ENCODE assay signal across 9 mouse cellular contexts in the genomic region with DNA sequence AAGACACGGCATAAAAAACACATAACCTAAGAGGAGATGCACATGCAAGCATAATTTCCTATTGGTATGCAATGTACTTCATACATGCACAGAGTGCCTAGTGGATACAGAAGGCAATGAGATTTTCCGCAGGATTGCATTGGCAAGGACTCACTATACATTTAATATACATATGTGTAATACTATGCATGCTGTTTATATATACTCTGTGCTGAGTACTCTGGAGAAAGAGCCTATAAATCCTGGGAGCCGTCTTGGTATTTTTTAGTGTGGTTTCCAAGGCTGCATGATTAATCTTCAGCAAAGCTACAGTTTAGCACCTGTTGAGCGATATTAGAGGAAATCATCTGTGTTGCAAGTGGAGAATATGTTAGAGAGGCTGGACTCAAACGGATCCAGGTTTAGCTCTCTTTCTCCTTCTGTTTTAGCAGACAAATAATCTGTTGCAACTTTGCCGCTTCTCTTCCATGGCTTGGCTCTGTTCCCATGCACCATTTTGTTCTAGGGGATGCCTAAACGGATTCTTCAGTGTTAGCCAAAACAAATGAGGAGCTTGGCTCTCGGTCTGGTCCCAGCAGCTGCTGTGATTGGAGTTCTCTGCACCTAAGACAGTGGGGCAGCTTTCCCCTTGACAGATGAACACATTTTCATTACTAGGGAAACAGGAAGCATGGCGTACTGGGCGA.
DNase-seq lines count a peak whose midpoint lies in the region; ATAC-seq and TF ChIP-seq lines count a peak whose summit lies in the region.
"Had no signal": no experiment of that assay in that cellular context is flagged by ENCODE, and none has a peak within 500 bp of the region (broad histone marks: within the 10 kb centered on the region; RNA-seq: fewer than 3 reads in every experiment).

No protein-coding gene starts in this region.

- H3K9me3 ChIP-seq in heart, embryonic 12.5 days (replicated peaks): 0 out of 2 replicates have a peak, but pooled peaks cover 3% of the 10 kb centered on the region
- H3K9me3 ChIP-seq in forebrain, postnatal 0 days (ENCODE audit: low read length): no peaks in the 10 kb centered on the region
- no peaks in the 10 kb centered on the region for H3K9me3 ChIP-seq in kidney, embryonic 15.5 days (replicated peaks)
- H3K9me3 ChIP-seq in stomach, postnatal 0 days (ENCODE audit: control insufficient read depth, low read length): no peaks in the 10 kb centered on the region

- intact Hi-C loops in left cerebral cortex, postnatal 36 days (cut with DNase I): no loop called here

- peak; percentile 96 for DNase-seq in heart, adult 11 months
- peak; percentile 96 for DNase-seq in forebrain, postnatal 0 days
- peak; percentile 27 to 49 for DNase-seq in left cerebral cortex, postnatal 36 days (ENCODE audit: low spot score in 2 of 2)
- peak; percentile 15 for DNase-seq in stomach, postnatal 0 days (ENCODE audit: low spot score)
- no peak for DNase-seq in thymus, adult 18-20 months
- no peak for DNase-seq in adrenal gland, postnatal 36 days

- no peak overlapping the region for H3K27ac ChIP-seq in heart, embryonic 12.5 days (ENCODE audit: poor library complexity, severe bottlenecking)
- peak overlapping the region; percentile 73 for H3K27ac ChIP-seq in forebrain, postnatal 0 days (ENCODE audit: low read depth, low read length)
- peak overlapping the region; percentile 43; the same call in 1 of the 2 replicates for H3K27ac ChIP-seq in kidney, embryonic 15.5 days
- H3K27ac ChIP-seq in stomach, postnatal 0 days (replicated peaks): no peak overlapping the region

- no peak for ATAC-seq in heart, embryonic 12.5 days (ENCODE audit: insufficient number of reproducible peaks, low FRiP score)
- ATAC-seq in forebrain, postnatal 0 days: peak; percentile 93
- no peak for ATAC-seq in kidney, embryonic 15.5 days (replicated peaks; ENCODE audit: low FRiP score)
- ATAC-seq in stomach, postnatal 0 days (ENCODE audit: low FRiP score, low TSS enrichment): no peak

- no peak overlapping the region for H3K4me2 ChIP-seq in heart, embryonic 12.5 days
- no peak overlapping the region for H3K4me2 ChIP-seq in forebrain, postnatal 0 days (ENCODE audit: low read depth)
- no peak overlapping the region for H3K4me2 ChIP-seq in kidney, embryonic 15.5 days
- 0 out of 2 replicates have a peak overlapping the region, but pooled peaks have one; percentile 3 for H3K4me2 ChIP-seq in stomach, postnatal 0 days (replicated peaks; ENCODE audit: low read depth)

- TF ChIP-seq CTCF in forebrain, postnatal 0 days (IDR thresholded peaks at IDR 0.05; ENCODE audit: low read depth): no peak
- no peak for TF ChIP-seq CTCF in stomach, postnatal 0 days (IDR thresholded peaks at IDR 0.05; ENCODE audit: low read depth)

- 78% methylated on average over 10 of the region's 10 CpGs for WGBS in heart, embryonic 12.5 days
- WGBS in forebrain, postnatal 0 days: 40% methylated on average over 10 of the region's 10 CpGs
- WGBS in kidney, embryonic 15.5 days: 69% methylated on average over 10 of the region's 10 CpGs
- WGBS in stomach, postnatal 0 days: 47% methylated on average over 10 of the region's 10 CpGs

- H3K9ac ChIP-seq in heart, embryonic 12.5 days: no peak overlapping the region
- H3K9ac ChIP-seq in forebrain, postnatal 0 days: no peak overlapping the region
- H3K9ac ChIP-seq in kidney, embryonic 15.5 days: no peak overlapping the region
- no peak overlapping the region for H3K9ac ChIP-seq in stomach, postnatal 0 days (ENCODE audit: low read length)

- no peak for TF ChIP-seq EP300 in stomach, postnatal 0 days (optimal IDR thresholded peaks at IDR 0.05)

- H3K27me3 ChIP-seq in heart, embryonic 12.5 days (replicated peaks): no peaks in the 10 kb centered on the region
- no peaks in the 10 kb centered on the region for H3K27me3 ChIP-seq in forebrain, postnatal 0 days (ENCODE audit: insufficient read depth, low read length)
- H3K27me3 ChIP-seq in kidney, embryonic 15.5 days: no peaks in the 10 kb centered on the region
- H3K27me3 ChIP-seq in stomach, postnatal 0 days (ENCODE audit: control insufficient read depth, insufficient read depth, low read length): no peaks in the 10 kb centered on the region
- H3K27me3 ChIP-seq: CH12.LX had no signal

- H3K4me3 ChIP-seq in heart, embryonic 12.5 days: no peak overlapping the region
- no peak overlapping the region for H3K4me3 ChIP-seq in forebrain, postnatal 0 days (ENCODE audit: low read depth, low read length)
- H3K4me3 ChIP-seq in kidney, embryonic 15.5 days (replicated peaks): no peak overlapping the region
- H3K4me3 ChIP-seq in stomach, postnatal 0 days (ENCODE audit: low read depth, low read length): no peak overlapping the region

- H3K36me3 ChIP-seq in heart, embryonic 12.5 days: no peaks in the 10 kb centered on the region
- no peaks in the 10 kb centered on the region for H3K36me3 ChIP-seq in forebrain, postnatal 0 days (ENCODE audit: insufficient read depth)
- no peaks in the 10 kb centered on the region for H3K36me3 ChIP-seq in kidney, embryonic 15.5 days
- H3K36me3 ChIP-seq in stomach, postnatal 0 days (ENCODE audit: control insufficient read depth, insufficient read depth, low read length): no peaks in the 10 kb centered on the region

- no peaks in the 10 kb centered on the region for H3K4me1 ChIP-seq in heart, embryonic 12.5 days (replicated peaks)
- H3K4me1 ChIP-seq in forebrain, postnatal 0 days (ENCODE audit: insufficient read depth): 0 out of 2 replicates have a peak, but pooled peaks cover 5% of the 10 kb centered on the region
- no peaks in the 10 kb centered on the region for H3K4me1 ChIP-seq in kidney, embryonic 15.5 days
- no peaks in the 10 kb centered on the region for H3K4me1 ChIP-seq in stomach, postnatal 0 days (replicated peaks; ENCODE audit: control insufficient read depth, insufficient read depth)

Comparison
In these comparisons a context has a peak if more than half of its experiments do, and no peak if none do; other contexts are left out.
1. DNase-seq: peak in heart, adult 11 months (single experiment), forebrain, postnatal 0 days (single experiment), left cerebral cortex, postnatal 36 days (2 of 2) and stomach, postnatal 0 days (single experiment); none in thymus, adult 18-20 months (0 of 2) and adrenal gland, postnatal 36 days (0 of 2).
2. H3K27ac ChIP-seq: peak in forebrain, postnatal 0 days (single experiment) and kidney, embryonic 15.5 days (single experiment); none in heart, embryonic 12.5 days (single experiment) and stomach, postnatal 0 days (single experiment).